Mouse (Mus musculus): Measurements from ENCODE around the gene Usp3. TPM values are rescaled to one million over a fixed set of nuclear protein-coding genes. Genes with fewer than 3 reads are reported as not detected.

Usp3 gene
- polyA plus RNA-seq, 1 experiment = 41.2 TPM

- no peak for DNase-seq (ENCODE audit: extremely low spot score in 1 of 2, low spot score in 1 of 2)
Measured at GRCm38 (mm10) chr9:66604349-66605206, 11.6 kb upstream of the Usp3 start.

- no peak for DNase-seq (ENCODE audit: extremely low spot score in 1 of 2, low spot score in 1 of 2)
Measured at GRCm38 (mm10) chr9:66603907-66604306, 11.0 kb upstream of the Usp3 start.

DNA sequence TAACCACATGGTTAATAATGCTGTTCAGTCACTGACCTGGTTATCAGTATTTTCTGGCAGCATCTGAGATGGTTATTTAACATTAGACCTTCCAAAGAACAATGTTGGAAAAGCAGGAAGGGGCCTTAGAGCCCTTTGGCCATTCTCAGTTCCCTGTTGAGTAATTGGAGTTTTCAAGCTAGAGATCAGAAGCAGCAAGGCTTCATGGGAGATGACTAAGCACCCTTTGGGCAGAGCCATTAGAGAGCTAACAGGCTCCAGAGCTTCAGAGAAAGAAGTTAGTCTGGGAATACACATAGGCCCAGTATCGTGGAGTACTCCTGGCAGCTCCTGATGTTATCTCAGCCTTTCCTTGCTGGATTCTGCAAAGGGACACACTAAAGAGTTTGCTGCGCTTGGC lies 8.1 kb upstream of the Usp3 start:
- no peak for DNase-seq (ENCODE audit: extremely low spot score in 1 of 2, low spot score in 1 of 2)

DNA sequence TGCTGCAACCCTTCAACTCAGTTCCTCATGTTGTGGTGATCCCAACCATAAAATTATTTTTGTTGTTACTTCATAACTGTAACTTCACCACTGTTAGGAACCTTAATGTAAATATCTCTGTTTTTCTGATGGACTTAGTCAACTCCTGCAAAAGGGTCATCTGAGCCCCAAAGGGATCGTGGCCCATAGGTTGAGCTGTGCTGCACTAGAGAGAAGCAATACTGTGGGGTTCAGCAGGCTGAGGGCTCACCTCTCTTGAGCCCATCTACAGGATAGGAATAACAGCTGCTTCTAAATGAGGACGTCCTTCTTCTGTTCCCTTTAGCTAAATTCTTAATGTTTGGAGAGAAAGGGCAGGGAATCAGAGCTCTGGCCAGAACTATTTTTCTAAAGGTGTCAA lies 7.6 kb upstream of the Usp3 start:
- DNase-seq (ENCODE audit: extremely low spot score in 1 of 2, low spot score in 1 of 2) = no peak

GRCm38 (mm10) chr9:66599577-66599976 lies 6.6 kb upstream of the Usp3 start:
- DNase-seq (ENCODE audit: extremely low spot score in 1 of 2, low spot score in 1 of 2) = no peak

GRCm38 (mm10) chr9:66598636-66599035 lies 5.7 kb upstream of the Usp3 start:
- DNase-seq (ENCODE audit: extremely low spot score in 1 of 2, low spot score in 1 of 2) = no peak

DNA sequence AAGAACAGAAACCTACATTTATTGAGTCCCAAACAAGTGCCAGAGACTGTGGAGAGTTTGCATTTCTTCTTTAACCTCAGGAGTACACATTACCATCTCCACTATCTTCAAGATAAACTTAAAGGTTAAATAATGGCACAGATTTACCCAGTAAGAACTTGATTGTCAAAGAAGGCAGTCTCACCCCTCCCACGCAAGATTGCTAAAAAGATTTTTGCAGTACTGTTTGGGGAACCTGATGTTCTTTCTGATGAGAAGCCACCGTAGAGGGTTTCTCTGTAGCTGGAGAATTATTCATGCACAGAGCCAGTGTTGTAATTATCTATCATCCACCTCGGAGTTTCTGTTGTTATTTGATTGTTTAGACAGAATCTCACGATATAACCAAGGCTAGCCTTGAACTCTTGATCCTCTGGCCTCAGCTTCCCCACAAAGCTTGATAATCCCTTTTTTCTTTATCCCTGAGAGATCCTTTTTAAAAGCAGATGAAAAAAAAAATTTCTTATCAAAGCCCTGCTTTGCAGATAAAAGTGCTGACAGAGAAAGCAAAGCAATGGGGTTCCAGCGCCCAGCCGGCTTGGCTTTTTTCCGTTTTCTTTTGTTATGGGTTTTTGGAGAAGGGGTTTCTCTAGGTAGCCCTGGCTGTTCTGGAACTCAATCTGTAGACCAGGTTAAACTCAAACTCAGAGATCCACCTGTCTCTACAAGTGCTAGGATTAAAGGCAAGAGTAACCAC lies 4.7 kb upstream of the Usp3 start:
- peak in 1 of 2 experiments; percentile 47 for DNase-seq (ENCODE audit: extremely low spot score in 1 of 2, low spot score in 1 of 2)

DNA sequence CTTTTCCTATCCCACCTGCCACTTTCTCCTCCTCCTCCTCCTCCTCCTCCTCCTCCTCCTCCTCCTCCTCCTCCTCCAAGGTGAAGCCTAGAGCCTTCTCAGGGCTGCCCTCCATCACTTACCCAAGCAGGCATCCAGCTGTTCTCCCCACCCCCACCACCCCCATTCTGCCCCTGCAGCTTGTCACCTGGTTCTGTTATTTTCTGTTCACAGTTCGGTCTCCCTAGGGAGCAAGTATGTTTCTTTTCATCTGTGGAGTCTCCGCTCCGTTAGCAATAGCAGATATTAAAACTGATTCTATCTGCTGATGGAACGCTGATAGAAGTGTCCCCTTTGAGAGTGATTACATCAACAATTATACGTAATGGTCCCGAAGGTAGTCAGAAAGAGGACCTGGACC lies 4.1 kb upstream of the Usp3 start:
- no peak for DNase-seq (ENCODE audit: extremely low spot score in 1 of 2, low spot score in 1 of 2)

DNA sequence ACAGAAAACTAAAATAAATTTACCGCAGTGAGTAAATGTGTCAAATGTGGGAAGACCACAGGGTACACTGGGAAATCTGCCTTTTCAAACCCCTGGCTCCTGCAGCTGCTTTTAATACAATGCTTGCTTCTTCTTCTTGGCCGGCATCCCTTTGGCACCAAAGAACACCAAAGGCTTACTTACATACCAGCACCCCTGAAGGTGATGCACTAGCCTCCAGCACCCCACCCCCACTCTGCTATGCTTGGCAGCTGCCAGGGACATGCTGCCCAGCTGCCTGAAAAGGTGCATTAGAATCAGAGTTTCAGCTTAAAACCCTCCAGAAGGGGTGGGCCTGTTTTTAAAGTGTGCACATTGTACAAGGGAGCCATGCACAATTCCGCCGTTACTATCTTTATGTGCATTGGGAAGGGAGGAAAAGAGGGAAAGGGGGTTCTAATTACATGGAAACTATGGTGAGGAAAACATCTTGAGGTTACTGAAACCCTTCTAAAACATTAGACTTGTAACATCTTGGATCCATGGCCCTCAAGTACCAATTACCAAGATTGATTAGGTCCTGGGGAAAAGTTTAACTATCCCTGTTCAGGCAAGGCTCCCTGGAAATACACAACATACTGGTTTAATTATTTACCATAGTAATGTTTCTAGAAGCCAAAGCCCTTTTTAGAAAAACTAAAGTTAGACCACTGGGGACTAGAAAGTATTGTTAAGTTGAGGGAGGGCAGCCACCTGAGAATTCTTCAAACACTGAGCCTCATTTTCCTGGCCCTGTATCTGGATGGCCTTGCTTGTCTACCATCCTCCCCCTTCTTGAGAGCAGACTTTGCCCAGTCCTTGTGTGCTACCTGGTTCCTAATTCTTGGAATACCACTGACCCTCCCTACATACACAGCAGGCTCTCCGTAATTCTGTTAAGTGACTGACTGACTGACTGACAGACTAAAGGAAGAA lies 3.1 kb upstream of the Usp3 start:
- no peak for DNase-seq (ENCODE audit: extremely low spot score in 1 of 2, low spot score in 1 of 2)

DNA sequence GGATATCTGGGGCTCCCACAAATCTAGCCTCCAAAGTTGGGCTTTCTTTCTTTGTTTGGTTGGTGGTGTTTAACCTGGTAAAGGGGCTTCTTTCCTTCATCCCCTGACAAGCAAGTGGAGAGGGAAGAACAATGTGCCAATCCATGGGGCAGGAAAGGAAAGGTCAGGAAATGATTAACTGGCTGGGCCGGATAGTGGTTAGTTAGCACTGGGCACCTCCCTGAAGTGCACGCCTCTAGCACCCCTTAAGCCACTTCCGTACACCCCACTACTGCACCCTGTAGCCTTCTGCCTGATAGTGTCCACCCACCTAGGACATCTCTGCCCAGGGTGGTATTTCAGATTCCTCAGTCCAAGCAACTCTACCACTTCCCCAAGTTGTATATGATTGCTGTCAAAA lies 1.1 kb upstream of the Usp3 start:
- DNase-seq (ENCODE audit: extremely low spot score in 1 of 2, low spot score in 1 of 2) = no peak

GRCm38 (mm10) chr9:66593613-66593969 lies 649 bp upstream of the Usp3 start:
- DNase-seq (ENCODE audit: extremely low spot score in 1 of 2, low spot score in 1 of 2) = no peak

DNA sequence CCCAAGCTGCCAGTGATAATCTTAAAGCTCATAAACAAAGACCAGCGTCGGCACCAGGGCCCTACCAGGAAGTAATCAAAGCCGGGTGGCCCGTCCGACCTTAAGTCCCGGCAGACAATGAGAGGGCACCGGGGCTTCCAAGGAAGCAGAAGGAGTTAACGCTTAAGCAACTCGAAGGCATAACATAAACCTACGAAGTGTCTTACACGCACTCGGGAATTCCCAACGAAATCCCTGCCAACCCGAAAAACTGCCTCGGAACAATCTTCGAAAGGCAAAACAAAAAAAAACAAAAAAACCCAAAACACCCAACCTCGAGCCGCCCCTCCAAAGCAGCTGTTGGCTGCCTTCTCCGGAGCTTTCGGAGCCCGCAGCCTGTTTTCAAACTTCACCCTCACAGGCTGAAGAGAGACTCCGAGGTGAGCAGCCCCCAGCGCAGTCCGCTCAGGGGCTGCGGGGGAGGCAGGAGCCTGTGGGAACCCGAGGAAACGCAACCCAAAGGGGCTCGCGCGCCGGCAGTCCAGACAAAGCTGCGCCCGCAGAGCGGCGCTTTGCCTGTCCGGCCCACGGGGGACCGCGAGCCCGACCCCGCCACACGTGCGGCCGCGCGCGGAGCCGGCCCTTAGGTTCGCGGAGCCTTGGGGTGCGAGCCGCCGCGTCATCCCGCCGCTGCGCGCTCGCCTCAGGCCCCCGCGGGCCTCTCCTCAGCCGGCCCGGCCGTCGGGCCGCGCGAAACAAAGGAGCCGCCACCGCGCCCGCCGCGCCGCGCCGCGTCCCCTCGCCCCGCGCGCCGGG lies 894 bp downstream of the Usp3 start:
- peak in 1 of 2 experiments; percentile 20 for DNase-seq (ENCODE audit: extremely low spot score in 1 of 2, low spot score in 1 of 2)

DNA sequence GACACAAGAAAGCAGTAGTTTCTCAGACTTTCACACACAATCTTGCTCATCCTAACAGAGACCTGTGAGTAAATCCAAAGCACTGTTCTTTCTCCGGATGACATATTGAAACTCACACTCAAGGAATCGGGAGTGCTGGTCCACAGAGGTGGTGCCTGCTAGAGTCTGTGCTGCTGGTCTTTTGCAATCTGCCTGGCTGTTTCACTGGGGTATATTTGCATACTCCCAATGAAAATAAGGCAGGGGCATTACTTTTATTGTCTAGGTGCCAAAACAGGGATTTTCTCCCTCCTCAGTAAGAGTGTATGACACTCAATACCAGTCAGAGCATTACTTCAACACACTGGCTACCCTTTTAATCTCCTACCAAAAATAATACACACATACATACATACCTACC lies 2.9 kb downstream of the Usp3 start:
- DNase-seq (ENCODE audit: extremely low spot score in 1 of 2, low spot score in 1 of 2) = no peak

GRCm38 (mm10) chr9:66587016-66587415 lies 5.9 kb downstream of the Usp3 start:
- DNase-seq (ENCODE audit: extremely low spot score in 1 of 2, low spot score in 1 of 2) = no peak

DNA sequence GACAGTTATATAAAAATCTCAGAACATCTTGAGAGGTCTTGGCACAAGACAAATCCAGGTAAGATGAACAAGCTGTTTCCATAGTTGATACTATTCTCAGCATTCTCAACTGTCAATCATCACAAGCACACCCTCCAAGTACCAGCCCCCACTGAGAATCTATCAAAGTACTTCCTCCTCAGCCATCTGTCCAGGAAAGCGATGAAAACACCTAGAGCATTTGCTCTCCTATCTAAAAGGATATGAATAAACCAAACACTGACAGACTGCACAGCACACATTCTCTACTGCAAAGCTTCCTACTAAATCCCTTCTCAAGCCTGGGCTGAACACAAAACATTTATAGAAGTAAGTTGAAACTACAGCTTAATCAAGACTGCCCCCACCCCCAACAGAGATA lies 6.4 kb downstream of the Usp3 start:
- peak in 1 of 2 experiments; percentile 37 for DNase-seq (ENCODE audit: extremely low spot score in 1 of 2, low spot score in 1 of 2)

DNA sequence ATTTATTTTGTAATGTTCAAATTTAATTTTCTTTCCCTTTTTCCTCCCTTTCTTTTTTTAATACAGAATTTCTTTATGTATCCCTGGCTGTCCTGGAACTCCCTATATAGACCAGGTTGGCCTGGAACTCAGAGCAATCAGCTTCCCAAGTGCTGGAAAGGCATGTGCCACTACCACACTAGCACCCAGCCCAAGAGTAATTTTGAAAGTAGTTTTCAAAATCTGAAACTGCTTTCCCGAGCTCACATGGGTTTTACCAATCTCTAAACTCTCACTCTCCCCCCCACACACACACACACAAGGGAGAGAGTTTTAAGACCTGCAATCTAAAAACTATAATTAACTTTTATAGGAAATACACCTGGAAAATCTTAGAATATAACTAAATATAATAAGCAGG lies 7.8 kb downstream of the Usp3 start:
- no peak for DNase-seq (ENCODE audit: extremely low spot score in 1 of 2, low spot score in 1 of 2)

DNA sequence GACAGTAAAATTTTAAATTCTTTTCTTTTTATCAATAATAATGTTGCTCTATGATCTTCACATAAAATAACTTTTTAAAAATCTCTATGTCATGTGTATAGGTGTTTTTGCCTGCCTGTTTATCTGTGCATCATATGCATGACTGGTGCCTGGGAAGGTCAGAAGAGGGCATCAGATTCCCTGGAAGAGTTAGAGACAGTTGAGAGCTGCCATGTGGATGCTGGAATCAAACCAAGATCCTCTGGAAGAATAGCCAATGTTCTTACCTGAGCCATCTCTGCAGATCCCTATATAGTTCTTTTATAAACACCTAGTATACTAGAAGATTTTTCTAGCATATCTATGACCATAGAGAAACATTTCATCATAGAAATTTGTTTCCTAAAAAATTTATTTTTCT lies 8.8 kb downstream of the Usp3 start:
- no peak for DNase-seq (ENCODE audit: extremely low spot score in 1 of 2, low spot score in 1 of 2)

DNA sequence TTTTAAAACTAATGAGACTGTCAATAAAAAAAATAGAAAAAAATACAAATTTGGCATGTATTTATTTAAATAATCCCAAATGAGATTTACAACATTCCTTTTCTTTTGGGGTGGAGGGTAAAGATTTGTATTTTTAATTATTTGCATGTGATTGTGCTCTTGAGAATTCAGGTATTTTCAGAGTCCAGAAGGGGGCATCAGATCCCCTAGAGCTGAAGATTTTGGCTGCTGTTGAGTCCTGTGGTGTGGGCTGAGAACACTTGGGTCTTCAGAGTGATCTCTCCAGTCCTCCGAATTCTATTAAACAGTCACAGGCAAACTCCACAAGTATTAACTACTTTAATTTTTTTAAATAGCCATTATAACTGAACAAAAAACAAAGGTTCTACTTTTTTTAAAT lies 9.7 kb downstream of the Usp3 start:
- no peak for DNase-seq (ENCODE audit: extremely low spot score in 1 of 2, low spot score in 1 of 2)

GRCm38 (mm10) chr9:66581694-66582093 lies 11.2 kb downstream of the Usp3 start:
- DNase-seq (ENCODE audit: extremely low spot score in 1 of 2, low spot score in 1 of 2) = peak in 1 of 2 experiments; percentile 59

DNA sequence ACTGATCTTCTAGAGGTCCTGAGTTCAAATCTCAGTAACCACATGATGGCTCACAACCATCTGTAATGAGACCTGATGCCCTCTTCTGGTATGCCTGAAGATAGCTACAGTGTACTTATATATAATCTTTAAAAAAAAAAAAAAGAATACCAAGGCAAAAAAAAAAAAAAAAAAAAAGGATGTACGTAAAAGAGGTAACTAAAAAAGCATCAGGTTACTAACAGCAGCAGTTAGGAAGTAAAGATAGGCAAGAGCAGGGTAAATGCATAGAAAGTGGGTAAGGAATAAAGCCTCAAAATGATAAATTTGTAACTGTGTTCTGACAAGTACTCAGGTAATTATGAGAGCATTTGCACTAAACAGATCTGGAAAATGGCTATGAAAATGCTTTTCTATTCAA lies 12.2 kb downstream of the Usp3 start:
- no peak for DNase-seq (ENCODE audit: extremely low spot score in 1 of 2, low spot score in 1 of 2)

All from frontal cortex, adult 2 months (tissue).